Mouse (Mus musculus): Measurements from ENCODE around the gene Znfx1. TPM values are rescaled to one million over a fixed set of nuclear protein-coding genes. Genes with fewer than 3 reads are reported as not detected.

Znfx1 gene
- polyA plus RNA-seq, 1 experiment from 2014 or later, result 7.1 TPM

DNA sequence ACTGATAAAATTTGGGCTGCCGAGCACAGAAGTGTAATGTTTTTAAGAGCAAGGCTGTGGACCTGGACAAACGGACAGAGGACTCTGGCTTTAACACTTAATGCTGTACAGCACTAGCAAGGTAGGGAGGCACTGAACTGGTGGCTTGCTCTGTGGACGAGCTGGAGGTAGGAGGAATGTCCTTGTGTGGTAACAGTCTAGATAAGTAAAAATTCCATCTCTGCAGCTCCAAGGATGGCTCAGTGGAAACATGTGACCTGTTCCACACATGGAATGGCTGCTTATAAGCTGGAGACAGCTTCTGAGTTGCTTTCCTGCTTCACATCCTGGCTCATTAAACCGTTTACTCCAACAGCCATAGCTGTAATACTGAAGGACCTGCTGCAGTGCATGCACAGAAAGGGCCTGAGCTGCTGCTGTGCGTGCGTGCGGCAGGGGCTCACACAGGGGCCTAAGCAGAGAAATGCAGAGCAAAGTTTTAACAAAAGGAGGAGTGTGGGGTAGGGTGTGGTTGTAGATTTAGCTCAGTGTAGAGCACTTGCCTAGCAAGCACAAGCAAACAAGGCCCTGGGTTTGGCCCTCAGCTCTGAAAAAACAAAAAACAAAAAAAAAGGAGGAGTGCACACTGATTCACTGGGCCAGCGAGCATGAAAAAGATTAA is 14.0 kb downstream of the Znfx1 start:
- WGBS, result 82% methylated on average over 8 of the region's 8 CpGs

DNA sequence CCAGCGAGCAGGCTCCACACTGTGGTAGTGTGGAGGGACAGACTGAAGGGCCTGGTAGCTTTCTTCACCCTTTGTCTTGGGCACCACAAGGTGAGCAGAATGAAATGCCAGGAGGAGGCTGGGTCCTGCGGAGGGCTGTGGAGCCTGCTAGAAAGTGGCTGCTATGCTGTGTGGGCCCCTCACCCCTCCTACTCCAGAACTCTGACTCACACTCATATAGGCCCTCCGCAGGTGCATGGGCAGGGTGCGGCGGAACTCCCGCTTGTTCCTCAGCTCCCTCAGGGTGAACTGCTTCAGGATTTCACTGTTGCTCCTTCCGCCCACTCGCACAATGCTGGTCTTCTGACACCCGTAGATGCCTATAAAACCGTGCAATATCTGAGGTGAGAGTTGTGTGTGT is 14.6 kb downstream of the Znfx1 start:
- no peaks in the 10 kb centered on the region for H3K27me3 ChIP-seq (replicated peaks; ENCODE audit: control insufficient read depth, insufficient read depth, low read length)
- H3K27ac ChIP-seq (ENCODE audit: low read depth), result no peak overlapping the region
- H3K4me2 ChIP-seq (ENCODE audit: low read length), result no peak overlapping the region
- H3K9ac ChIP-seq (ENCODE audit: low read length), result no peak overlapping the region
- ATAC-seq (replicated peaks; ENCODE audit: low FRiP score, low TSS enrichment, low read depth), result no peak
- DNase-seq (ENCODE audit: low spot score), result no peak
- no peaks in the 10 kb centered on the region for H3K4me1 ChIP-seq (replicated peaks; ENCODE audit: control insufficient read depth, insufficient read depth, low read length)
- 95% methylated on average over 10 of the region's 10 CpGs for WGBS
- H3K9me3 ChIP-seq (ENCODE audit: control insufficient read depth, low read length), result no peaks in the 10 kb centered on the region
- peaks cover 75% of the 10 kb centered on the region for H3K36me3 ChIP-seq (ENCODE audit: control insufficient read depth, insufficient read depth, low read length)
- H3K4me3 ChIP-seq (ENCODE audit: low read depth, low read length), result no peak overlapping the region

More for the DNA sequence above, 14.0 kb downstream of the Znfx1 start:
- Histone ChIP-seq H3K4me3 (ENCODE audit: low read depth, low read length) (no peak overlapping the region), H3K27ac (ENCODE audit: low read depth) (no peak overlapping the region), H3K4me2 (ENCODE audit: low read length) (no peak overlapping the region), H3K9ac (ENCODE audit: low read length) (no peak overlapping the region), H3K27me3 (replicated peaks; ENCODE audit: control insufficient read depth, insufficient read depth, low read length) (no peaks in the 10 kb centered on the region), H3K36me3 (ENCODE audit: control insufficient read depth, insufficient read depth, low read length) (peaks cover 71% of the 10 kb centered on the region), H3K9me3 (ENCODE audit: control insufficient read depth, low read length) (no peaks in the 10 kb centered on the region), H3K4me1 (replicated peaks; ENCODE audit: control insufficient read depth, insufficient read depth, low read length) (no peaks in the 10 kb centered on the region)
- no peak for ATAC-seq (replicated peaks; ENCODE audit: low FRiP score, low TSS enrichment, low read depth)
- DNase-seq (ENCODE audit: low spot score), result no peak

DNA sequence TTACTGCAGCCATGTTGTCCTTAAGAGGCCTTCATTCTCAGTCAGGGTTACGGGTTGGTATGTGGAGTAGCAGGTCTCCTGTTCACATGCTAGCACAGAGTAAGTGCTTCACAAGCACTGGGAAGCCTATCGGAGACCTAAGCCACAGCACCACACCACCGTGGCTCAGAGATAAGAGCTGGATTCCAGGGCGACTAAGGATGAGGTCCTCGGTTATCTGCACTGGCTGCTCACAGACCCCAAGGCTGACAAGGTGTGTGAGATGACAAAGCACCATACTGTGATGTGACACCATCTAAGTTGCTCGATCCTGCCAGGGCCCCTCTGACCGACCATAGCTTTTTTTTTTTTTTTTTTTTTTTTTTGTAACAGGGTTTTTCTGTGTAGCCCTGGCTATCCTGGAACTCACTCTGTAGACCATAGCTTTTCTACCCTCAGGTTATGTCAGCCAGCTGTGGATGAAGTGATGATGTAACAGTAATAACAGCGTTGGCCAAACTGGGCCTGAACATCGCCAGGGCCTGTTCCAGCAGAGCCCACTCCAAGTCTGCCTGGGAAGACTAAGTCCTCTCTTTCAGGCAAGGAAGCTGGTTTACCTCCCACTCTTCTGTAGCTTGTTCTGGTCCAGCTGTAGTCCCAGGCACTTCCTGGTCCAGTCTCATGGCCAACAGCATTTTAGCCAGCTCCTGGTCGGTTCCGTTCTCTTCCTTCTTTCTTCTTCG is 19.3 kb downstream of the Znfx1 start:
- no peak overlapping the region for H3K27ac ChIP-seq (ENCODE audit: low read depth)
- H3K4me3 ChIP-seq (ENCODE audit: low read depth, low read length), result no peak overlapping the region
- H3K9me3 ChIP-seq (ENCODE audit: control insufficient read depth, low read length), result no peaks in the 10 kb centered on the region
- 90% methylated on average over 12 of the region's 12 CpGs for WGBS
- peaks cover 94% of the 10 kb centered on the region for H3K36me3 ChIP-seq (ENCODE audit: control insufficient read depth, insufficient read depth, low read length)
- H3K4me2 ChIP-seq (ENCODE audit: low read length), result no peak overlapping the region
- H3K4me1 ChIP-seq (replicated peaks; ENCODE audit: control insufficient read depth, insufficient read depth, low read length), result no peaks in the 10 kb centered on the region
- H3K9ac ChIP-seq (ENCODE audit: low read length), result no peak overlapping the region
- no peak for DNase-seq (ENCODE audit: low spot score)
- no peaks in the 10 kb centered on the region for H3K27me3 ChIP-seq (replicated peaks; ENCODE audit: control insufficient read depth, insufficient read depth, low read length)
- ATAC-seq (replicated peaks; ENCODE audit: low FRiP score, low TSS enrichment, low read depth), result no peak

DNA sequence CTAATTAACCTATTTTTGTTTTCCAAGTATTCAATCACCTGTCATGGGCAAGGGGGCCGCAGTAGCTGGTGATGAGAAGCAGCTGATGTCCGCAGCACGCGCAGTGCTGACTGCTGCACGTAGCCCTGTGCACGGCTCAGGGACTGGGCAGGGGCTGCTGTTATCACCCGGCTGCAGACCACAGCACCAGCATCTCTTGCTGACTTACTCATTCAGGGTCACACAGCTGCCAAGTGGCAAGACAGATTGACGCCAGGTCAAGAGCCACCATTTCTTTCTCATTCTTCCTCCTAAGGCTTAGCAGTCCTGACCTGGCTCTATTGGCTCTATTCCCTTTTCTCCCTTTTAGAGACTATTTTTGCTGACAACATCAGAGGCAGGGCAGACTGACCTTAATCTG is 23.4 kb downstream of the Znfx1 start:
- DNase-seq (ENCODE audit: low spot score), result no peak

DNA sequence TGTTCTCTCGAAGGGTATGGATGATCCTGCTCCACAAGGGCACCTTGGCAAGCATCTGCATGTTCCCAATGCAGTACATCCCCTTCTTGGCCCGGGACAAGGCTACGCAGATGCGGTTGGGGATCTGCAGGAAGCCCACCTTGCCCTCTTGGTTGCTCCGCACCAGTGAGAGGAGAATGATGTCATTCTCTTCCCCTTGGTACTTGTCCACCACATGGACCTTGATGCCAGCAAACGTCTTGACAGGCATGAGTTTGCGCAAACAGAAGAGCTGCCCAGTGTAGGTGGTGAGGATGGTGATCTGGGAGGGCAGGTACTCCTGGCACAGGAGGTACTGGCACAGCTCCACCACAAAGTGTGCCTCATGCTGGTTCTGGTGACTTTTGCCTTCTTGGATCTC is 24.1 kb downstream of the Znfx1 start:
- H3K27me3 ChIP-seq (replicated peaks; ENCODE audit: control insufficient read depth, insufficient read depth, low read length), result no peaks in the 10 kb centered on the region
- H3K9me3 ChIP-seq (ENCODE audit: control insufficient read depth, low read length), result no peaks in the 10 kb centered on the region
- H3K4me2 ChIP-seq (ENCODE audit: low read length), result no peak overlapping the region
- H3K9ac ChIP-seq (ENCODE audit: low read length), result no peak overlapping the region
- DNase-seq (ENCODE audit: low spot score), result no peak
- H3K4me3 ChIP-seq (ENCODE audit: low read depth, low read length), result no peak overlapping the region
- no peak overlapping the region for H3K27ac ChIP-seq (ENCODE audit: low read depth)
- peaks cover 100% of the 10 kb centered on the region for H3K36me3 ChIP-seq (ENCODE audit: control insufficient read depth, insufficient read depth, low read length)
- 91% methylated on average over 7 of the region's 7 CpGs for WGBS
- ATAC-seq (replicated peaks; ENCODE audit: low FRiP score, low TSS enrichment, low read depth), result no peak
- no peaks in the 10 kb centered on the region for H3K4me1 ChIP-seq (replicated peaks; ENCODE audit: control insufficient read depth, insufficient read depth, low read length)

More for the DNA sequence above, 23.4 kb downstream of the Znfx1 start:
- H3K27ac ChIP-seq (ENCODE audit: low read depth), result no peak overlapping the region
- H3K9ac ChIP-seq (ENCODE audit: low read length), result no peak overlapping the region
- no peak overlapping the region for H3K4me2 ChIP-seq (ENCODE audit: low read length)
- H3K9me3 ChIP-seq (ENCODE audit: control insufficient read depth, low read length), result no peaks in the 10 kb centered on the region
- no peak for ATAC-seq (replicated peaks; ENCODE audit: low FRiP score, low TSS enrichment, low read depth)
- no peaks in the 10 kb centered on the region for H3K4me1 ChIP-seq (replicated peaks; ENCODE audit: control insufficient read depth, insufficient read depth, low read length)
- H3K4me3 ChIP-seq (ENCODE audit: low read depth, low read length), result no peak overlapping the region
- peaks cover 100% of the 10 kb centered on the region for H3K36me3 ChIP-seq (ENCODE audit: control insufficient read depth, insufficient read depth, low read length)
- 78% methylated on average over 8 of the region's 8 CpGs for WGBS
- H3K27me3 ChIP-seq (replicated peaks; ENCODE audit: control insufficient read depth, insufficient read depth, low read length), result no peaks in the 10 kb centered on the region

DNA sequence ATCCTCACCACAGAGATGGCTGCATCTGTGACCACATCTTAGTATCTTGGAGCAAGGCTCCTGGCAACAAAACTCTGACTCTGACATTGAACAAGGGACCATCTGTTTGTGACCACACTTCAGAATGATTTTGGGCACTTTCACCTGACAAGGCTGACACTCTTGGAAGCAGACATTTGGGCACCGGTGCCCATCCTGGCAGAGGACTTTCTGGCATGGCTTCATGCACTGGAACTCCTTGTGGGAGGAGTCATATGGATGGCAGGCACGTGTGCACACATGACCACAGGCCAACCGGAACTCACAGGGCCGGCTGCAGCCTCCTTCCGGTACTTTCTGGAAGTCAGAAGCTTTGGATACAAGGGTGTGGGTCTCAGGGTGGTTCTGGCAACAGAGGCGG is 24.5 kb downstream of the Znfx1 start:
- DNase-seq (ENCODE audit: low spot score) (no peak), ATAC-seq (replicated peaks; ENCODE audit: low FRiP score, low TSS enrichment, low read depth) (no peak)
- Histone ChIP-seq H3K4me2 (ENCODE audit: low read length) (no peak overlapping the region), H3K9me3 (ENCODE audit: control insufficient read depth, low read length) (no peaks in the 10 kb centered on the region), H3K27me3 (replicated peaks; ENCODE audit: control insufficient read depth, insufficient read depth, low read length) (no peaks in the 10 kb centered on the region), H3K27ac (ENCODE audit: low read depth) (no peak overlapping the region), H3K36me3 (ENCODE audit: control insufficient read depth, insufficient read depth, low read length) (peaks cover 100% of the 10 kb centered on the region), H3K4me1 (replicated peaks; ENCODE audit: control insufficient read depth, insufficient read depth, low read length) (no peaks in the 10 kb centered on the region), H3K9ac (ENCODE audit: low read length) (no peak overlapping the region), H3K4me3 (ENCODE audit: low read depth, low read length) (no peak overlapping the region)
- WGBS, result 91% methylated on average over 6 of the region's 6 CpGs

DNA sequence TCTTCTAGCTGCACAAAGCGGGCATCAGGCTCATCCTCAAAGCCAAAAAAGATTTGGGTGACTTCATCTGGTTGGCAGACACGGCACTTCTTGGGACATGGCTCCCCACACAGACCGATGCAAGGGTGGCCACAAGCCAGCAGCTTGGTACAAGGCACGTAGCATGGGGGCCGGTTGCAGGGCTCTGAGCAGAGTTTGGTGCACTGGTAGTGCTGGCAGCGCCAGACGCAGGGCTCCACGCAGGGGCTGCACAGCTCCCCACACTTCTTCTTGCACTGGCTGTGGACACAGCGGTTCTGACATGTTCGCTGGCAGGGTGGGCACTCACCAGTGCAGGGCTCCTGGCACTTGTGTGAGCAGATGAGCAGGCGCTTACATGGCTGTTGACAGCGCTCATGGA is 25.1 kb downstream of the Znfx1 start:
- DNase-seq (ENCODE audit: low spot score) (no peak), ATAC-seq (replicated peaks; ENCODE audit: low FRiP score, low TSS enrichment, low read depth) (no peak)
- no peaks in the 10 kb centered on the region for H3K27me3 ChIP-seq (replicated peaks; ENCODE audit: control insufficient read depth, insufficient read depth, low read length)
- no peak overlapping the region for H3K27ac ChIP-seq (ENCODE audit: low read depth)
- H3K4me3 ChIP-seq (ENCODE audit: low read depth, low read length), result no peak overlapping the region
- no peak overlapping the region for H3K9ac ChIP-seq (ENCODE audit: low read length)
- H3K4me1 ChIP-seq (replicated peaks; ENCODE audit: control insufficient read depth, insufficient read depth, low read length), result no peaks in the 10 kb centered on the region
- no peak overlapping the region for H3K4me2 ChIP-seq (ENCODE audit: low read length)
- 94% methylated on average over 12 of the region's 12 CpGs for WGBS
- peaks cover 99% of the 10 kb centered on the region for H3K36me3 ChIP-seq (ENCODE audit: control insufficient read depth, insufficient read depth, low read length)
- no peaks in the 10 kb centered on the region for H3K9me3 ChIP-seq (ENCODE audit: control insufficient read depth, low read length)

DNA sequence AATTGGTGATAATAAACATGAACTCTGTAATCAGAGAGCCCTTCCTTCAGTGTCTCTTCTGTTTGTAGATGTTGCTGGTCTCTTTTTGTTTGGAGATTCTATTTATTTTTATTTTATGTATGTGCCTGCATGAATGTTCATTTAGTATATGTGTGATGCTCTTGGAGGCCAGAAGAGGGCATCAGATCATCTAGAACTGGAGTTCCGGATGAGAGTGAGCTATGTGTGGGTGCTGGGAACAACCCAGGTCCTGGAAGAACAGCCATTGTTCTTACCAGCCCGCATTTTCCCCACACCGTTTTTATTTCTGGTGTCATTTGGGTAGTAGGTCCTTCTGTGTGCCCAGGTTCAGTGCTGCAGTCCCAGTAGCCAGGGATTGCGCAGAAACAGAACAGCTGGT is 32.3 kb downstream of the Znfx1 start:
- peaks cover 96% of the 10 kb centered on the region for H3K36me3 ChIP-seq (ENCODE audit: control insufficient read depth, insufficient read depth, low read length)

DNA sequence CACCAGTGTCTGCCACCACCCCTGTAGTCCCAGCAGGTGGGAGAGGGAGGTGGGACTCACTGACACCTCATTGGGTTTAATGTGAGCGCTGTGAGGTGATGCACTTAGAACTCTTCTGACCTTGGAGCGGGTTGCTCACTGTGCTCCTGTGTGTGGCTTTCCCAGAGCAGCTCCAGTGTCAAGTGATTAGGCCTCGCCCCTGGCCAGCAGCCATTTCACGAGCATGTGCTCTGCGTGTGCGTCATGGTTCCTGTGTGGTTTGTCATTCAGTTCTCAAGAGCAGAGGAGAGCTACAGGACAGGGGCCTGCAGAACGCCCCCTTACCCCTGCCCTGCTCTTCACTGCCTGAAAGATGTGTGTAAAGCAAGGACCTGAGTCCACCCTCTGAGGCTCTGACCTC is 34.3 kb downstream of the Znfx1 start:
- Histone ChIP-seq H3K4me2 (ENCODE audit: low read length) (no peak overlapping the region), H3K4me1 (replicated peaks; ENCODE audit: control insufficient read depth, insufficient read depth, low read length) (no peaks in the 10 kb centered on the region), H3K27me3 (replicated peaks; ENCODE audit: control insufficient read depth, insufficient read depth, low read length) (no peaks in the 10 kb centered on the region), H3K9ac (ENCODE audit: low read length) (no peak overlapping the region), H3K9me3 (ENCODE audit: control insufficient read depth, low read length) (no peaks in the 10 kb centered on the region), H3K4me3 (ENCODE audit: low read depth, low read length) (no peak overlapping the region), H3K36me3 (ENCODE audit: control insufficient read depth, insufficient read depth, low read length) (peaks cover 93% of the 10 kb centered on the region), H3K27ac (ENCODE audit: low read depth) (no peak overlapping the region)
- 89% methylated on average over 7 of the region's 7 CpGs for WGBS
- DNase-seq (ENCODE audit: low spot score), result no peak
- no peak for ATAC-seq (replicated peaks; ENCODE audit: low FRiP score, low TSS enrichment, low read depth)

More for the DNA sequence above, 32.3 kb downstream of the Znfx1 start:
- no peak overlapping the region for H3K4me3 ChIP-seq (ENCODE audit: low read depth, low read length)
- no peaks in the 10 kb centered on the region for H3K27me3 ChIP-seq (replicated peaks; ENCODE audit: control insufficient read depth, insufficient read depth, low read length)
- H3K4me2 ChIP-seq (ENCODE audit: low read length), result no peak overlapping the region
- no peak overlapping the region for H3K9ac ChIP-seq (ENCODE audit: low read length)
- ATAC-seq (replicated peaks; ENCODE audit: low FRiP score, low TSS enrichment, low read depth) (no peak), DNase-seq (ENCODE audit: low spot score) (no peak)
- no peaks in the 10 kb centered on the region for H3K4me1 ChIP-seq (replicated peaks; ENCODE audit: control insufficient read depth, insufficient read depth, low read length)
- no peaks in the 10 kb centered on the region for H3K9me3 ChIP-seq (ENCODE audit: control insufficient read depth, low read length)
- 92% methylated on average over 4 of the region's 4 CpGs for WGBS
- no peak overlapping the region for H3K27ac ChIP-seq (ENCODE audit: low read depth)
